Mouse (Mus musculus): ENCODE measurements around the gene Shank2. TPM values are rescaled to one million over a fixed set of nuclear protein-coding genes. Genes with fewer than 3 reads are reported as not detected.

The Shank2 gene
- polyA plus RNA-seq, 2 experiments: 0.59 to 0.89 TPM

GRCm38 (mm10) chr7:144029246-144029645, 27.5 kb downstream of the Shank2 start:
- Histone ChIP-seq H3K4me2 (replicated peaks; ENCODE audit: low read depth, low read length, severe bottlenecking) (no peak overlapping the region), H3K36me3 (ENCODE audit: control insufficient read depth, insufficient read depth, low read length) (no peaks in the 10 kb centered on the region), H3K4me3 (replicated peaks; ENCODE audit: low read length) (no peak overlapping the region), H3K9me3 (ENCODE audit: control insufficient read depth, low read length) (no peaks in the 10 kb centered on the region), H3K9ac (ENCODE audit: low read depth, low read length, severe bottlenecking) (no peak overlapping the region), H3K4me1 (ENCODE audit: control insufficient read depth, insufficient read depth, low read length) (no peaks in the 10 kb centered on the region), H3K27me3 (ENCODE audit: control insufficient read depth, insufficient read depth, low read length) (no peaks in the 10 kb centered on the region), H3K27ac (replicated peaks; ENCODE audit: low read depth, low read length) (no peak overlapping the region)
- no peak for TF ChIP-seq POLR2A (IDR thresholded peaks at IDR 0.05; ENCODE audit: borderline replicate concordance, extremely low read depth, insufficient read depth, insufficient read length)
- DNase-seq (ENCODE audit: low spot score): no peak
- no peak for ATAC-seq (ENCODE audit: low FRiP score, low read depth)
- WGBS: 70% methylated on average over 5 of the region's 5 CpGs

GRCm38 (mm10) chr7:144030796-144031195, 29.1 kb downstream of the Shank2 start:
- DNase-seq (ENCODE audit: low spot score) (no peak), ATAC-seq (ENCODE audit: low FRiP score, low read depth) (no peak)
- H3K4me3 ChIP-seq (replicated peaks; ENCODE audit: low read length): no peak overlapping the region
- no peak for TF ChIP-seq POLR2A (IDR thresholded peaks at IDR 0.05; ENCODE audit: borderline replicate concordance, extremely low read depth, insufficient read depth, insufficient read length)
- H3K27me3 ChIP-seq (ENCODE audit: control insufficient read depth, insufficient read depth, low read length): no peaks in the 10 kb centered on the region
- WGBS: 69% methylated on average over 11 of the region's 11 CpGs
- no peaks in the 10 kb centered on the region for H3K4me1 ChIP-seq (ENCODE audit: control insufficient read depth, insufficient read depth, low read length)
- no peaks in the 10 kb centered on the region for H3K9me3 ChIP-seq (ENCODE audit: control insufficient read depth, low read length)
- no peak overlapping the region for H3K4me2 ChIP-seq (replicated peaks; ENCODE audit: low read depth, low read length, severe bottlenecking)
- no peaks in the 10 kb centered on the region for H3K36me3 ChIP-seq (ENCODE audit: control insufficient read depth, insufficient read depth, low read length)
- no peak overlapping the region for H3K27ac ChIP-seq (replicated peaks; ENCODE audit: low read depth, low read length)
- H3K9ac ChIP-seq (ENCODE audit: low read depth, low read length, severe bottlenecking): no peak overlapping the region

- 89% methylated on average over 3 of the region's 3 CpGs for WGBS
- Histone ChIP-seq H3K36me3 (ENCODE audit: control insufficient read depth, insufficient read depth, low read length) (no peaks in the 10 kb centered on the region), H3K27me3 (ENCODE audit: control insufficient read depth, insufficient read depth, low read length) (no peaks in the 10 kb centered on the region), H3K27ac (replicated peaks; ENCODE audit: low read depth, low read length) (no peak overlapping the region), H3K9me3 (ENCODE audit: control insufficient read depth, low read length) (no peaks in the 10 kb centered on the region), H3K9ac (ENCODE audit: low read depth, low read length, severe bottlenecking) (no peak overlapping the region), H3K4me3 (replicated peaks; ENCODE audit: low read length) (no peak overlapping the region), H3K4me1 (ENCODE audit: control insufficient read depth, insufficient read depth, low read length) (no peaks in the 10 kb centered on the region), H3K4me2 (replicated peaks; ENCODE audit: low read depth, low read length, severe bottlenecking) (no peak overlapping the region)
- TF ChIP-seq POLR2A (IDR thresholded peaks at IDR 0.05; ENCODE audit: borderline replicate concordance, extremely low read depth, insufficient read depth, insufficient read length): no peak
- no peak for DNase-seq (ENCODE audit: low spot score)
- no peak for ATAC-seq (ENCODE audit: low FRiP score, low read depth)
These were observed 29.9 kb downstream of the Shank2 start for GRCm38 (mm10) chr7:144031611-144032010.

GRCm38 (mm10) chr7:144037541-144037940, 35.8 kb downstream of the Shank2 start:
- Histone ChIP-seq H3K4me1 (ENCODE audit: control insufficient read depth, insufficient read depth, low read length) (no peaks in the 10 kb centered on the region), H3K27me3 (ENCODE audit: control insufficient read depth, insufficient read depth, low read length) (no peaks in the 10 kb centered on the region), H3K9ac (ENCODE audit: low read depth, low read length, severe bottlenecking) (no peak overlapping the region), H3K27ac (replicated peaks; ENCODE audit: low read depth, low read length) (no peak overlapping the region), H3K4me3 (replicated peaks; ENCODE audit: low read length) (no peak overlapping the region), H3K36me3 (ENCODE audit: control insufficient read depth, insufficient read depth, low read length) (no peaks in the 10 kb centered on the region), H3K9me3 (ENCODE audit: control insufficient read depth, low read length) (no peaks in the 10 kb centered on the region), H3K4me2 (replicated peaks; ENCODE audit: low read depth, low read length, severe bottlenecking) (no peak overlapping the region)
- 93% methylated on average over 11 of the region's 11 CpGs for WGBS
- DNase-seq (ENCODE audit: low spot score): no peak
- ATAC-seq (ENCODE audit: low FRiP score, low read depth): no peak
- TF ChIP-seq POLR2A (IDR thresholded peaks at IDR 0.05; ENCODE audit: borderline replicate concordance, extremely low read depth, insufficient read depth, insufficient read length): no peak

- no peak overlapping the region for H3K4me2 ChIP-seq (replicated peaks; ENCODE audit: low read depth, low read length, severe bottlenecking)
- peak; percentile 23 for DNase-seq (ENCODE audit: low spot score)
- 64% methylated on average over 9 of the region's 9 CpGs for WGBS
These were observed 36.4 kb downstream of the Shank2 start for GRCm38 (mm10) chr7:144037966-144038669.

More at GRCm38 (mm10) chr7:144037966-144038669, 36.4 kb downstream of the Shank2 start:
- no peaks in the 10 kb centered on the region for H3K36me3 ChIP-seq (ENCODE audit: control insufficient read depth, insufficient read depth, low read length)
- ATAC-seq (ENCODE audit: low FRiP score, low read depth): no peak
- H3K4me3 ChIP-seq (replicated peaks; ENCODE audit: low read length): no peak overlapping the region
- no peaks in the 10 kb centered on the region for H3K4me1 ChIP-seq (ENCODE audit: control insufficient read depth, insufficient read depth, low read length)
- H3K27me3 ChIP-seq (ENCODE audit: control insufficient read depth, insufficient read depth, low read length): no peaks in the 10 kb centered on the region
- no peak for TF ChIP-seq POLR2A (IDR thresholded peaks at IDR 0.05; ENCODE audit: borderline replicate concordance, extremely low read depth, insufficient read depth, insufficient read length)
- no peak overlapping the region for H3K27ac ChIP-seq (replicated peaks; ENCODE audit: low read depth, low read length)
- H3K9me3 ChIP-seq (ENCODE audit: control insufficient read depth, low read length): no peaks in the 10 kb centered on the region
- H3K9ac ChIP-seq (ENCODE audit: low read depth, low read length, severe bottlenecking): no peak overlapping the region

Measured in limb, embryonic 14.5 days (tissue).